Mouse (Mus musculus): ENCODE measurements around the gene Susd6. TPM values are rescaled to one million over a fixed set of nuclear protein-coding genes. Genes with fewer than 3 reads are reported as not detected.

The Susd6 gene
- polyA plus RNA-seq, 1 experiment = 57.0 TPM

- Histone ChIP-seq H3K27ac (ENCODE audit: insufficient read depth, low read length) (no peak overlapping the region), H3K4me1 (ENCODE audit: control insufficient read depth, insufficient read depth, low read length) (peaks cover 3% of the 10 kb centered on the region), H3K4me3 (ENCODE audit: low read depth, low read length) (no peak overlapping the region), H3K36me3 (ENCODE audit: control insufficient read depth, insufficient read depth, low read length, poor library complexity, severe bottlenecking) (peaks cover 20% of the 10 kb centered on the region), H3K9ac (ENCODE audit: low read depth, poor library complexity, severe bottlenecking) (no peak overlapping the region), H3K9me3 (replicated peaks; ENCODE audit: control insufficient read depth, insufficient read depth, low read length, poor library complexity, severe bottlenecking) (no peaks in the 10 kb centered on the region), H3K27me3 (ENCODE audit: control insufficient read depth, insufficient read depth, low read length, poor library complexity, severe bottlenecking) (no peaks in the 10 kb centered on the region)
- TF ChIP-seq EP300 (IDR thresholded peaks at IDR 0.05; ENCODE audit: insufficient read depth, low read depth, low read length) (no peak), POLR2A (IDR thresholded peaks at IDR 0.05; ENCODE audit: insufficient read depth, low read length) (no peak), CTCF (IDR thresholded peaks at IDR 0.05; ENCODE audit: low read depth, low read length) (no peak)
Measured at GRCm38 (mm10) chr12:80794522-80794921, 4.2 kb downstream of the Susd6 start.

GRCm38 (mm10) chr12:80794935-80795785 lies 4.8 kb downstream of the Susd6 start:
- Histone ChIP-seq H3K27ac (ENCODE audit: insufficient read depth, low read length) (no peak overlapping the region), H3K4me1 (ENCODE audit: control insufficient read depth, insufficient read depth, low read length) (peaks cover 3% of the 10 kb centered on the region), H3K4me3 (ENCODE audit: low read depth, low read length) (no peak overlapping the region), H3K27me3 (ENCODE audit: control insufficient read depth, insufficient read depth, low read length, poor library complexity, severe bottlenecking) (no peaks in the 10 kb centered on the region), H3K36me3 (ENCODE audit: control insufficient read depth, insufficient read depth, low read length, poor library complexity, severe bottlenecking) (peaks cover 20% of the 10 kb centered on the region), H3K9me3 (replicated peaks; ENCODE audit: control insufficient read depth, insufficient read depth, low read length, poor library complexity, severe bottlenecking) (no peaks in the 10 kb centered on the region), H3K9ac (ENCODE audit: low read depth, poor library complexity, severe bottlenecking) (no peak overlapping the region)
- no peak for TF ChIP-seq CTCF (IDR thresholded peaks at IDR 0.05; ENCODE audit: low read depth, low read length)
- TF ChIP-seq POLR2A (IDR thresholded peaks at IDR 0.05; ENCODE audit: insufficient read depth, low read length) = no peak
- TF ChIP-seq EP300 (IDR thresholded peaks at IDR 0.05; ENCODE audit: insufficient read depth, low read depth, low read length) = no peak

DNA sequence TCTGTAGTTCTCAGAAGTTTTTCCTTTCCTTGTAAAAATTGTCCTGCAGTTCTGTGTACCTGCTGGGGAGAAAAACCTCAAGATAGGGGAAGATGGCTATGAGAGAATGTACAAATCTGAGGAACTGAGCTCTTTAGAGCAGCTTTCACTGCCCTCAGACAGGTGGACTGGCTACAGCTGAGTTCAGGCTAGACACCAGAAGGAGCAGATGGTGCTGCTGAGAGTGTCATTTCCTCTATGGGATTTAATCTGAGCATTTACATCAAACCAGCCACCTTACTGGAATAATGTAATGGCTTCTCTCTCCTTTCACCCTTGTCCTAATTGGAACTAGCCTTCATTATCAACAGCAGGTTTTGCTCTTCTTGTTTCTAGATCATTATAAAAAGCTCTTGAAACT lies 8.0 kb downstream of the Susd6 start:
- Histone ChIP-seq H3K4me3 (ENCODE audit: low read depth, low read length) (no peak overlapping the region), H3K4me1 (ENCODE audit: control insufficient read depth, insufficient read depth, low read length) (peaks cover 3% of the 10 kb centered on the region), H3K27ac (ENCODE audit: insufficient read depth, low read length) (no peak overlapping the region), H3K36me3 (ENCODE audit: control insufficient read depth, insufficient read depth, low read length, poor library complexity, severe bottlenecking) (peaks cover 17% of the 10 kb centered on the region), H3K9ac (ENCODE audit: low read depth, poor library complexity, severe bottlenecking) (no peak overlapping the region), H3K9me3 (replicated peaks; ENCODE audit: control insufficient read depth, insufficient read depth, low read length, poor library complexity, severe bottlenecking) (no peaks in the 10 kb centered on the region), H3K27me3 (ENCODE audit: control insufficient read depth, insufficient read depth, low read length, poor library complexity, severe bottlenecking) (no peaks in the 10 kb centered on the region)
- TF ChIP-seq CTCF (IDR thresholded peaks at IDR 0.05; ENCODE audit: low read depth, low read length) = no peak
- TF ChIP-seq POLR2A (IDR thresholded peaks at IDR 0.05; ENCODE audit: insufficient read depth, low read length) = no peak
- TF ChIP-seq EP300 (IDR thresholded peaks at IDR 0.05; ENCODE audit: insufficient read depth, low read depth, low read length) = no peak

DNA sequence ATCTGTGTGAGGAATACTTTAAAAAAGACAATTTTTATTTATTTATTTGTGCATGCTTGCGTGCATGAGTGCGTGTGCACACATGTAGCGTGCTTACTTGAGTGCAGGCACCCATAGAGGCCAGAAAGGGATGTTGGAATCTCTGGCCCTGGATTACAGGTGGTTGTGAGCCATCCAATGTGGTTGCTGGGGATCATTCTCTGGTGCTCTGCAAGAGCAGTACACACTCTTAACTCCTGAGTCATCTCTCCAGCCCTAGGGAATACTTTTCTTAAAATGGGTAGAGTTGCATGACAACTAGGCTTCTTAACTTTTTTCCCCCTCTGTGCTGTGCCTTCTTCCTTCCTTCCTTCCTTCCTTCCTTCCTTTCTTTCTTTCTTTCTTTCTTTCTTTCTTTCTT lies 9.8 kb downstream of the Susd6 start:
- Histone ChIP-seq H3K4me1 (ENCODE audit: control insufficient read depth, insufficient read depth, low read length) (peaks cover 3% of the 10 kb centered on the region), H3K9me3 (replicated peaks; ENCODE audit: control insufficient read depth, insufficient read depth, low read length, poor library complexity, severe bottlenecking) (no peaks in the 10 kb centered on the region), H3K27me3 (ENCODE audit: control insufficient read depth, insufficient read depth, low read length, poor library complexity, severe bottlenecking) (no peaks in the 10 kb centered on the region), H3K9ac (ENCODE audit: low read depth, poor library complexity, severe bottlenecking) (no peak overlapping the region), H3K36me3 (ENCODE audit: control insufficient read depth, insufficient read depth, low read length, poor library complexity, severe bottlenecking) (peaks cover 2% of the 10 kb centered on the region), H3K27ac (ENCODE audit: insufficient read depth, low read length) (no peak overlapping the region), H3K4me3 (ENCODE audit: low read depth, low read length) (no peak overlapping the region)
- TF ChIP-seq EP300 (IDR thresholded peaks at IDR 0.05; ENCODE audit: insufficient read depth, low read depth, low read length) (no peak), CTCF (IDR thresholded peaks at IDR 0.05; ENCODE audit: low read depth, low read length) (no peak), POLR2A (IDR thresholded peaks at IDR 0.05; ENCODE audit: insufficient read depth, low read length) (no peak)

- Histone ChIP-seq H3K4me1 (ENCODE audit: control insufficient read depth, insufficient read depth, low read length) (no peaks in the 10 kb centered on the region), H3K9ac (ENCODE audit: low read depth, poor library complexity, severe bottlenecking) (no peak overlapping the region), H3K27ac (ENCODE audit: insufficient read depth, low read length) (no peak overlapping the region), H3K9me3 (replicated peaks; ENCODE audit: control insufficient read depth, insufficient read depth, low read length, poor library complexity, severe bottlenecking) (no peaks in the 10 kb centered on the region), H3K36me3 (ENCODE audit: control insufficient read depth, insufficient read depth, low read length, poor library complexity, severe bottlenecking) (peaks cover 8% of the 10 kb centered on the region), H3K4me3 (ENCODE audit: low read depth, low read length) (no peak overlapping the region), H3K27me3 (ENCODE audit: control insufficient read depth, insufficient read depth, low read length, poor library complexity, severe bottlenecking) (no peaks in the 10 kb centered on the region)
- no peak for TF ChIP-seq POLR2A (IDR thresholded peaks at IDR 0.05; ENCODE audit: insufficient read depth, low read length)
- TF ChIP-seq CTCF (IDR thresholded peaks at IDR 0.05; ENCODE audit: low read depth, low read length) = no peak
- TF ChIP-seq EP300 (IDR thresholded peaks at IDR 0.05; ENCODE audit: insufficient read depth, low read depth, low read length) = no peak
Measured at GRCm38 (mm10) chr12:80801443-80801842, 11.1 kb downstream of the Susd6 start.

GRCm38 (mm10) chr12:80803924-80804323 lies 13.6 kb downstream of the Susd6 start:
- TF ChIP-seq CTCF (IDR thresholded peaks at IDR 0.05; ENCODE audit: low read depth, low read length) = no peak
- TF ChIP-seq POLR2A (IDR thresholded peaks at IDR 0.05; ENCODE audit: insufficient read depth, low read length) = no peak
- no peak for TF ChIP-seq EP300 (IDR thresholded peaks at IDR 0.05; ENCODE audit: insufficient read depth, low read depth, low read length)

More at GRCm38 (mm10) chr12:80803924-80804323, 13.6 kb downstream of the Susd6 start:
- H3K36me3 ChIP-seq (ENCODE audit: control insufficient read depth, insufficient read depth, low read length, poor library complexity, severe bottlenecking) = peaks cover 6% of the 10 kb centered on the region
- no peak overlapping the region for H3K4me3 ChIP-seq (ENCODE audit: low read depth, low read length)
- no peak overlapping the region for H3K27ac ChIP-seq (ENCODE audit: insufficient read depth, low read length)
- no peaks in the 10 kb centered on the region for H3K9me3 ChIP-seq (replicated peaks; ENCODE audit: control insufficient read depth, insufficient read depth, low read length, poor library complexity, severe bottlenecking)
- peak overlapping the region; percentile 44; the same call in 1 of the 2 replicates for H3K9ac ChIP-seq (ENCODE audit: low read depth, poor library complexity, severe bottlenecking)
- H3K4me1 ChIP-seq (ENCODE audit: control insufficient read depth, insufficient read depth, low read length) = peaks cover 2% of the 10 kb centered on the region
- H3K27me3 ChIP-seq (ENCODE audit: control insufficient read depth, insufficient read depth, low read length, poor library complexity, severe bottlenecking) = no peaks in the 10 kb centered on the region

All from ES-Bruce4 (cell line).